Mouse (Mus musculus) liver, adult 2 months (tissue): ENCODE measurements around the gene Lrrc4b.

Source experiments
- CTCF ChIP-seq: fragments of 200-500 bp; IDR thresholded peaks from 2 replicates; pipeline ENCODE4 v1.5.1; 2011; ENCODE audit warnings: low read depth, low read length, control low read depth
- POLR2A ChIP-seq: fragments of 200-500 bp; IDR thresholded peaks from 2 replicates; pipeline ENCODE4 v1.6.1; 2011; ENCODE audit warnings: low read length, control low read depth; ENCODE audit not compliant: insufficient read depth; ENCODE audit errors: extremely low read depth

GRCm38 (mm10) chr7:44469677-44470675, 41.2 kb downstream of the Lrrc4b start:
- no peak for TF ChIP-seq CTCF
- TF ChIP-seq POLR2A = no peak
